Mouse (Mus musculus) heart, postnatal 36 days (tissue): ENCODE data around the gene Emc8. TPM values are rescaled to one million over a fixed set of nuclear protein-coding genes. Genes with fewer than 3 reads are reported as not detected.
A peak's percentile ranks its signal among the peaks of the same experiment; 100 is the strongest.

Experiments
- DNase-seq, 2 experiments: peaks; one replicate each; pipeline ENCODE4 v3.0.0; 2021 to 2022
- intact Hi-C: fragments of 180-260 bp; cut with DNase I; formaldehyde crosslinking; loops from one replicate; pipeline ENCODE4 v1.15.1; 2025
- total RNA-seq, 2 experiments: library from RNA; stranded (reverse); gene quantifications; 2 replicates each; pipeline ENCODE4 v1.2.3; 2021

Gene Emc8
- total RNA-seq, 2 experiments from 2014 or later: 40.2 to 46.2 TPM

DNA sequence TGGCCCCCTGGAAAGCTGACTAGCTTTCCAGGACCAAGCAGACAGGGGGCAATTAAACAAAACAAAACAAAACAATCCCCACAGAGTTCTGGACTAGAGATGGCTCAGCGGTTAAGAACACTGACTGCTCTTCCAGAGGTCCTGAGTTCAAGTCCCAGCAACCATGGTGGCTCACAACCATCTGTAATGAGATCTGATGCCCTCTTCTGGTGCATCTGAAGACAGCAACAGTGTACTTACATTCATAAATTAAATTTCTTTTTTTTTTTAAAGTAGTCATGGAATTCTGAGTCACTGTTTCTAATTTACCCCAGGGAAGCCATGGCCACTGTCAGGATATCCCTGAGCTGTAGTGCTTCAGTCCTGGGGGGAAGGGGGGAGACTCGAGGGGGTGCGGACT is 53.9 kb downstream of the Emc8 start:
- intact Hi-C loops: no loop called here
- DNase-seq: no peak

- intact Hi-C loops: no loop called here
- no peak for DNase-seq
Measured at GRCm38 (mm10) chr8:120610824-120611223, 57.5 kb downstream of the Emc8 start.

GRCm38 (mm10) chr8:120607885-120608284 is 60.5 kb downstream of the Emc8 start:
- DNase-seq: peak; percentile 74 to 89
- intact Hi-C loops: loop anchor here (2.0 to 5.0 kb wide), 2 partner anchors 306 to 429 kb away; no protein-coding TSS in a partner anchor

- no peak for DNase-seq
- intact Hi-C loops: loop anchor here (5.0 kb wide), 1 partner anchor 305 kb away; no protein-coding TSS in a partner anchor
Measured at GRCm38 (mm10) chr8:120607460-120607859, 60.9 kb downstream of the Emc8 start.

Other genes starting within 250 kb of the Emc8 start
- gene Gins2, start 79.3 kb downstream of the Emc8 start, total RNA-seq: 1 to 10 TPM in 1 of 2 experiments, under 1 TPM in 1; 0.86 to 1.7 TPM
- gene 1190005I06Rik, start 20.9 kb downstream of the Emc8 start, total RNA-seq: 1 to 10 TPM; 3.1 to 3.4 TPM
- gene Gm27021, start 494 bp downstream of the Emc8 start, total RNA-seq: 1 to 10 TPM in 1 of 2 experiments, not detected in 1; 1.1 TPM
- 1,000 to 10,000 TPM; 4,631 to 4,708 TPM for gene Cox4i1, start 351 bp downstream of the Emc8 start, total RNA-seq
- gene Irf8, start 67.8 kb upstream of the Emc8 start, total RNA-seq: 1 to 10 TPM; 3.9 to 5.6 TPM